Mouse (Mus musculus) gastrocnemius, adult 2 months (tissue): ENCODE results near the gene Cplx1. TPM values are rescaled to one million over a fixed set of nuclear protein-coding genes. Genes with fewer than 3 reads are reported as not detected.

Experiments used
- DNase-seq: peaks from one replicate; pipeline ENCODE4 v3.0.0; 2022
- H3K27ac ChIP-seq: fragments of 200-600 bp; 2 replicates; pipeline ENCODE4 v1.8.1; 2022; ENCODE audit warnings: mild to moderate bottlenecking
- H3K4me3 ChIP-seq: fragments of 200-600 bp; 2 replicates; pipeline ENCODE4 v1.8.1; 2022; ENCODE audit warnings: mild to moderate bottlenecking, moderate library complexity
- CTCF ChIP-seq: fragments of 200-600 bp; IDR thresholded peaks from 2 replicates; pipeline ENCODE4 v1.8.1; 2022; ENCODE audit warnings: antibody characterized with exemption, mild to moderate bottlenecking, moderate library complexity
- intact Hi-C: fragments of 180-260 bp; cut with DNase I; formaldehyde crosslinking; loops from one replicate; pipeline ENCODE4 v1.15.1; 2025
- long read RNA-seq, 2 experiments: library from polyadenylated mRNA; stranded (forward); transcript quantifications; one replicate each; pipeline ENCODE4 v2.0.0; 2021
- total RNA-seq, 2 experiments: library from RNA; stranded (reverse); gene quantifications; 2 replicates each; pipeline ENCODE4 v1.2.3; 2021

Cplx1 gene
- not detected for total RNA-seq
- long read RNA-seq, experiment 1, partial matches to known transcripts: 0 of 1 reads
- long read RNA-seq, experiment 1, other reads (novel, unspliced or antisense): 1 of 1 reads
- long read RNA-seq, experiment 2: 0 reads

DNA sequence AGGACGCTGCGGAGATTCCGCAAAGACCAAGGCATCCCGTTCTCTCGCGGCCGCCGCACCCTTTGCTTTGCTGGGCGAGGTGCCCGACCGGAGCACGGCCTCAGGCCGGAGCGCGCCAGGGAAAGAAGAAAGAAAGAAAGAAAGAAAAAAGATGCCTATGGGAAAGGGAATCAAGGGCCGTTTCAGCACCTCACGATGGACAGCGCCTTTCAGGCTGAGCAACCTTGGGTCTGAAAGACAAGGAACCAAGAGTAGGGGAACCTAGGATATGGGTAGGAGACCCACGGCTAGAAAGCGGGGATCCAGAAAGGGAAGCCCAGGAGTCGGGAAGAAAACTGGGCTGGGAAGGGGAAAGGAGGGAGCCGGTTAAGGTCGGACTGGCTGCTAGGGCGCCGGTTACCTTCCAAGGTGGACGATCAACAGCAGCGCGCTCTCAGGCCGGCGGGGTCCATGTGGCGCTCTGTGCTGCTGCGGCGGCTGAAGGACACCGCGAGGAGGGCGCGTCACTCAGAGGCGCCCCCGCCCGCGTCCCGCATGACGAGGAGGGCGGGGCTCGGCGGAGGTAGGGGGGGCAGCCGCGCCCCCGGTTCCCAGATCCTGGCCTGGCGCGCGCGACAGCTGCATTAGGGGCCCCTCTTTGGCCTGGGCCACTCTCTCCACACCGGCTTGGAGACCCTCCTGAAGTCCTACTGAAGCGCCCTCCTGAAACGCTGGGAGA is at the start of gene Cplx1:
TSS of gene Cplx1 (minus strand) at position 536 of the 718 bp plus-strand sequence.
- H3K4me3 ChIP-seq: peak within 1 kb of the TSS; percentile 37
- peak; percentile 31 for DNase-seq

DNA sequence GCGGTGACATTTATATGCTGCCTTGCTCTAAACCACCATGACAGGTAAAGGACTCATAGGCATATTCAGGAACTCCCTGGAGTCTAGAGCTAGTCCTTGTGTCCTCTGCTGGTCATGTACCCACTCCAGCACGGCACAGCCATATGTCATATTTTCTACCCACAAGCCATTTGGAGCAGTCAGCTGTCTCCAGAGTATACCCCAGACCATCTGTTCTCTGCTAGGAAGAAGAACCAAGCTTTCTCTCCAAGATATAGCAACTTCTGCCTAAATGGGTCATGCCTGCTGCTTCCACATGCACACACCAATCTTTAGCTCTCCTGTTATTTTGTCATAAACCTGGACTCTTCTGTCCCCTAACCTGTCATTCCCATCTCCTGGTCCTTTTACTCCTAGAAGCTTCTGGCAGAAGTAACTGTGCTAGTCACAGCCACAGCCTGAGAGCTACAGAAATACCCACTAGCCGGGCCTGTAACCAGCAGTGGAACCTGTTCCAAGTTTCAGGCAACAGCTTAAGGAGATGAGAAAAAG is 31.6 kb upstream of the Cplx1 start:
- TF ChIP-seq CTCF: no peak
- intact Hi-C loops: no loop called here
- Histone ChIP-seq H3K27ac (no peak overlapping the region), H3K4me3 (no peak overlapping the region)
- no peak for DNase-seq

More for the DNA sequence above, at the start of gene Cplx1:
- intact Hi-C loops: no loop called here
- H3K27ac ChIP-seq: no peak within 1 kb of the TSS
- TF ChIP-seq CTCF: no peak

DNA sequence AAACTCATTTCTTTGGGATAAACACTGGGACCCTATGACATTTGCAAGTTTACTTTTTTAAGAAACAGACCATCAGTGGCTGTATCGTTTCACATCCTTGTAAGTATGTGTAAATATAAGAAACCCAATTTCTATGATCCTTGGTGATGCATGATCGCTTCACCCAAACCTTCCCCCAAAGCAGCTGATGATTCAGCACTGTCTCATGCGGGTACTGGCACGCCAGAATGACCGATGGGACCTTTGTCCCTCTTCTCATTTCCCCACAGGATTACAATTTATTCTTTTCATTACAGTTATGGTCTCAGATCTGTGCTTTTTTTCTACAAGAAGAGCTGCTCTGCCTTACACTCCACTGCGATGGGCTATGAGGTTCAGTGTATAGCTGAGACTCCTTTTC is 23.2 kb upstream of the Cplx1 start:
- no peak overlapping the region for H3K4me3 ChIP-seq
- no peak for DNase-seq
- no peak overlapping the region for H3K27ac ChIP-seq
- intact Hi-C loops: loop anchor here (5.0 kb wide), 1 partner anchor 146 kb away; no protein-coding TSS in a partner anchor
- TF ChIP-seq CTCF: no peak

GRCm38 (mm10) chr5:108570991-108571390 is 21.2 kb upstream of the Cplx1 start:
- no peak overlapping the region for H3K27ac ChIP-seq
- DNase-seq: no peak
- no peak overlapping the region for H3K4me3 ChIP-seq
- no peak for TF ChIP-seq CTCF
- intact Hi-C loops: loop anchor here (5.0 kb wide), 1 partner anchor 144 kb away; no protein-coding TSS in a partner anchor

DNA sequence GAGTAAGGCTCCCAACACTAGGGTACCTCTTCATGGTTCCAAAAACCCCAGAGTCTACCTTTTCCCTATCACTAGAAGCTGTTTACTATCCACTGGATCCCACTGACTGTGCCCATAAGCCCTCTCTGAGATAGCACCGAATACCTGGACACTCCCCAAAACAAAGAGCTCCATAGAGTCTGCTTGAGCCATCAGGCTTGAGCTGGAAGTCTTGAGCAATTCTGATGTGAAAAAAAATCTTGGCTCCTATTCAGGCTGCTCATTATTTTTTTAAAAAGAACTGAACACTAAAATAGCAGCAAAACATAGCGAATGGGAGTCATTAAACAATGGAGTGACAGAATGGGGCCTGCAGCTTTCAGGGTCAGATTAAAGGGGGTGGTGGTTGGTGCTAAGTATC is 17.3 kb upstream of the Cplx1 start:
- intact Hi-C loops: no loop called here
- Histone ChIP-seq H3K4me3 (no peak overlapping the region), H3K27ac (no peak overlapping the region)
- no peak for TF ChIP-seq CTCF
- no peak for DNase-seq

DNA sequence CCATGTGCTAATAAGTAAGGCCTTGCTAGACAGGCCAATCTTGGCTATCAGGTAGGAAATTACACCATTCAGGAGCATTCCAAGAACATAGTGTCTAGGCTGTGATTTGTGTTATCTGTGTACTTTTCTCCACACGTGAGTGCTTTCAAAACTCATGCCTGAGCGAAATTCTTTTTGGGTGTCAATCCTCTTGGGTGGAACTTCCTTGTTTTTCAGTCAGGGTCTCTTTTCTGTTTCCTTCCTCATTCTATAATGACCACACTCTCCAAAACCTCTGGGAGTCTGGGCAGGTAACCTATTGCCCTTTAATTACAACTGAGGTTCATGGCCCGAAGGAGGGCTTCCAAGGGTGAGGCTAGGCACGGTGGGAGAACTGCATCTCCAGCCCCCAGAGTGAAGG is 16.7 kb upstream of the Cplx1 start:
- intact Hi-C loops: no loop called here
- no peak for TF ChIP-seq CTCF
- DNase-seq: no peak
- no peak overlapping the region for H3K4me3 ChIP-seq
- H3K27ac ChIP-seq: no peak overlapping the region

DNA sequence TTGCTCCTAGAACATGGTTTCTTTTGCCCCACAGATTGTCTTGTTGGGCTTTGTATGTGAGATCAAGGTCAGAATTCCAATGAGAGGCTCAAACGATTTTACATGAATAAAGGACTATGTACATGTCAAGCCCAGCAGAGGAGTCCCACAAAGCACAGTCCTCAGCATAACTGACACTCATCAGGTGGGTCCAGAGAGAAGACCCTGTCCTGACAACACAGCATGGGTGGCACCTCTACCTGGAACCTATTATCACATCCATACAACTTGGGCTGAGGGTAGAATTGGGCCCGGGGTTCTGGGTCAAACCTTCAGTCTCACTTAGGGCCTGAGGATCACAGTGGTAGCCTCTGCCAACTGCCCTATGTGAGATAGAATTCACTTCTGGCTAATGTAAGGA is 15.6 kb upstream of the Cplx1 start:
- H3K27ac ChIP-seq: no peak overlapping the region
- no peak overlapping the region for H3K4me3 ChIP-seq
- intact Hi-C loops: no loop called here
- no peak for TF ChIP-seq CTCF
- DNase-seq: no peak

DNA sequence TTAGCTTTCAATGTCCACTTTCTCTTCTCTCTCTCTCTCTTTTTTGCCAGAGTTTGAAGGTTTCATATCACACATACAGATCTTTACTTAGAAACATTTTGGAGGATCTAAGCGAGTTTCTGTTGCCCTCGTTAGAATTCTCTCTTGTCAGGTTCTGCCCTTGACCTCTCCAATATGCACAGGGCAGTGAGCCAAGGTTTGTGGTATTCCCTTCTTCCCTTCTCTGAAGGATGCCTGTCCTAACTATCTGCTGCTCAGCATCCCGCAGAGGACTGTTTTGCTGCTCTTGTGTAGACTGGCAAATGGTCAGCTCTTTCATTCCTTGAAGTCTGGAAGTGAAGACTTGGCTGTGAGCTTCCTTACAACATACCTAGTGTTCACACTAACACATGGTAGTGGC is 14.5 kb upstream of the Cplx1 start:
- intact Hi-C loops: no loop called here
- TF ChIP-seq CTCF: no peak
- DNase-seq: no peak
- H3K4me3 ChIP-seq: no peak overlapping the region
- no peak overlapping the region for H3K27ac ChIP-seq

DNA sequence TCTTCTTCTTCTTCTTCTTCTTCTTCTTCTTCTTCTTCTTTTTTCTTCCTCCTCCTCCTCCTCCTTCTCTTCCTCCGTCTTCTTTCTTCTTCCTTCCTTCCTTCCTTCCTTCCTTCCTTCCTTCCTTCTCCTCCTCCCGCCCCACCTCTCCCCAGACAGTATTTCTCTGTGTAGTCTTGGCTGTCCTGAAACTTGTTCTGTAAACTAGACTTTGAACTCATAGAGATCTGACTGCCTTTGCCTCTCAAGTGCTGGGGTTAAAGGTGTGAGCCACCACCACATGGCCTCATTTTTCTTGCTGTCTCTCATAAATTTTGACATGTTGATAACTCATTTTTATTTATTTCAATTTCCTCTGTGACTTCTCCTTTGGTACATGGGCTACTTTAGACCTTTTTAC is 12.7 kb upstream of the Cplx1 start:
- H3K27ac ChIP-seq: no peak overlapping the region
- intact Hi-C loops: no loop called here
- DNase-seq: no peak
- no peak for TF ChIP-seq CTCF
- H3K4me3 ChIP-seq: no peak overlapping the region

- H3K4me3 ChIP-seq: no peak overlapping the region
- intact Hi-C loops: no loop called here
- no peak for TF ChIP-seq CTCF
- H3K27ac ChIP-seq: no peak overlapping the region
- DNase-seq: no peak
Observed at GRCm38 (mm10) chr5:108556986-108557385, 7.2 kb upstream of the Cplx1 start.

GRCm38 (mm10) chr5:108554041-108554440 is 4.2 kb upstream of the Cplx1 start:
- no peak overlapping the region for H3K27ac ChIP-seq
- no peak for TF ChIP-seq CTCF
- intact Hi-C loops: no loop called here

DNA sequence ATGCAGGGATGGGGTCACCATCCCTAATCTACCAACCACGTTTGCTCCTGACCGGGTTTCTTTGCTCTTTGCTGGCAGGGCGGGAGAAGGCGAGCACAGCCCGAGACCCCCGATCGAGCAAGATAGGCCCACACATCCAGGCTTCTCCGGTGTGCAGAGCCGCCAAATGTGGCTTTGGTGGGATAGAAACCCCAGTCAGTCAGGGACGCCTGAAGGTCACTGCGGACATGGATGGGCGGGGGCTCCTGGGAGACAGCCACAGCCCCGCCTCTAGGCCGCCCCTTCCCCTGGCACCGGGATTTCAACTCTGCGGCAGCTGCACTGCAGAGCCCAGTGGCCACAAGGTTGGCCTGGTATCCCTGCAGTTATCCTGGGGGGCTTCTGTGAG is 377 bp upstream of the Cplx1 start:
- H3K27ac ChIP-seq: no peak overlapping the region
- no peak for TF ChIP-seq CTCF
- intact Hi-C loops: no loop called here
- no peak overlapping the region for H3K4me3 ChIP-seq
- no peak for DNase-seq

More at GRCm38 (mm10) chr5:108554041-108554440, 4.2 kb upstream of the Cplx1 start:
- no peak for DNase-seq
- H3K4me3 ChIP-seq: no peak overlapping the region

DNA sequence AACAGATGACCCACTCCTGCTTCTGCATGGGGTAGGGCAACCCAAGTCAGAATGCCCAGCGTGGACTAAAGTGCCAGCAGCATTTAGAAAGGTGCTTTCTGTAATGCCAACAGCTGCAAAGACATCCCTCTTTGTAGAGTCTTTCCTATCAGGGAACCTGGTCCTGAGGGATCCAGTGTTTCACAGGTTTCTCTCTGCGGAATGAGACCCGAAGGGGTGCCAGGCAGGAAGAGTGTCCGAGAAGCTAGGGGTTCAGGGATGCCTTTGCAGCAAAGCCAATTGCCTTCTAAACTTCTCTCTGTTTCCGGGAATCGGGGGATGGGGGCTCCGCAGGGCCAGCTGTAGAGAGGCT is 711 bp downstream of the Cplx1 start:
- DNase-seq: no peak
- Histone ChIP-seq H3K27ac (no peak overlapping the region), H3K4me3 (no peak overlapping the region)
- TF ChIP-seq CTCF: no peak
- intact Hi-C loops: no loop called here

DNA sequence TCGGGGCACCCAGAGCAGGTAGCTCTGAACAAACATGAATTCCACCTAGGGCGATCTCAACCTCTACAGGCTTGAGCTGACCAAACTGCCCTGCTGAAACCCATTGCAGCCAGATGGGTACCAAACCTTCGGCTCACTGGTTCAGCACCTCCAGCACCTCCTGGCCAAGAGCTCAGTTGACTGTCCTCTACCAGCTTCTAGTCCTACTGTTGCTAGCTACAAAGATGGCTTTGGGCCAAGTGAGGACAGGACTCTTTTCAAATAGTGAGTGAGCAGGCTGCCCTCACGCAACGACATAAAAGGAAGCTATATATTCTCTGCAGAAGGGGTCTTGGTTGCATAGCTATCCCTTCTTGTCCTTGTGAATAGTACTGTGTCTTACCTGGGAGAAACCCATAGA is 2.2 kb downstream of the Cplx1 start:
- H3K4me3 ChIP-seq: no peak overlapping the region
- no peak overlapping the region for H3K27ac ChIP-seq
- DNase-seq: no peak
- TF ChIP-seq CTCF: no peak
- intact Hi-C loops: no loop called here
